Mouse (Mus musculus) cerebellum, adult 18-20 months (tissue): Measurements from ENCODE around the gene Slco2b1.

Experiments
- DNase-seq, 2 experiments: peaks; one replicate each; pipeline ENCODE4 v3.0.0; 2021

Gene Slco2b1

GRCm38 (mm10) chr7:99648623-99649022 is 62.5 kb downstream of the Slco2b1 start:
- DNase-seq, result peak; percentile 54 to 65

DNA sequence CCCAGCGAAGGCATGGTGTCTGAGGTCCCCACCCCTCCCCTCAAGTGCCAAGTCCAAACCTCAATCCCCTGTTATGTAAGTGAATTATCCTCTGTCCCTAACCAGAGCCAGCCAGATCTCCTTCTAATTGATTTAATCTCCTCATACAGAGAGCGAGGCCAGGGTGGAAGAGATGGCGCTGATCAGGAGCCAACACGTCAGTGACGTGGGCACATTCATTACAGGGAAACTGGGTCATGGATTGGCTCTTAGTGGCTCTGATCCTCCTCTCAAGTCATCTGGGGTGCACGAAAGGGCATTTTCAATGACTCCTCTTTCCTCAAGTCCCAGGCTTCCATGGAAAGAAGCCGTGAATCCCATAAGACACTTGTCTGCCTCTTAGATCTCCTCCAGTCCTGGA is 66.4 kb downstream of the Slco2b1 start:
- DNase-seq, result no peak

DNA sequence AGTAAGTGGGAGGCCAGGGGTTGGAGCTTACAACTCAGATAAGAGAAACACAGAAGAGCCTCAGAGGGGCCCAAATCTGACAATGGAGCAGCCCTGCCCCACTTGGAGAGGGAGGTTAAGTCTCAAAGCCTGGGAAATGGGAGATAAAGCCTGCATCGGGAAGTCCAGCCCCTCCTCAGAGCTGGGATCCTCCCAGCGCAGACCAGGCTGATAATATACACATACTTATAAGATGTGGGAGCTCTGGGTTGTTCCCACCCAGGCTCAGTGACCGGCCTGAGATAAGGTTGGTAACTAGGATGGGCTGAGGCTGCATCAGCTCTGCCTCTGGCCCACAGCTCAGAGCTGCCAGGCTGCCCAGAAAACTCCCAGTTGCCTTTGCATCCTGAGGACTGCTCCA is 69.1 kb downstream of the Slco2b1 start:
- no peak for DNase-seq

DNA sequence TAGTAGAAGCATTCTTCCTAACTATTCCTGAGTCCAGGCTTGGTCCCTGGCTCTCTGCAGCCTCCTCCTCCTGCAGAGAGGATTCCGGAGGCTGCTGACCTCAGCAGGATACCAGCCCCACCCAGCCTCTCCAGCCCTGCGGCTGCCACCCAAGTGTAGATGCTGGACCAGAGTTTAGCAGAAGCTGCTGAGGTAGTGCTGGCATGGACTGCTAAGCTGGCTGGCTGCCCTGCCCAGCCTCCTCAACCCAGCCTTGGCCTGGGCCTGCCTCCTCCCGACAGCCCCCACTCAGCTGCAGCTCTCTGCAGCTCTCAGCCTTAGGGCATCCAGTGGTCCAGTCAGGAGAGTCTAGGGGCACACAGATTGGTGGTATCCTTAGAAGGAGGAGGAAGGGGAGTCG is 69.9 kb downstream of the Slco2b1 start:
- no peak for DNase-seq

DNA sequence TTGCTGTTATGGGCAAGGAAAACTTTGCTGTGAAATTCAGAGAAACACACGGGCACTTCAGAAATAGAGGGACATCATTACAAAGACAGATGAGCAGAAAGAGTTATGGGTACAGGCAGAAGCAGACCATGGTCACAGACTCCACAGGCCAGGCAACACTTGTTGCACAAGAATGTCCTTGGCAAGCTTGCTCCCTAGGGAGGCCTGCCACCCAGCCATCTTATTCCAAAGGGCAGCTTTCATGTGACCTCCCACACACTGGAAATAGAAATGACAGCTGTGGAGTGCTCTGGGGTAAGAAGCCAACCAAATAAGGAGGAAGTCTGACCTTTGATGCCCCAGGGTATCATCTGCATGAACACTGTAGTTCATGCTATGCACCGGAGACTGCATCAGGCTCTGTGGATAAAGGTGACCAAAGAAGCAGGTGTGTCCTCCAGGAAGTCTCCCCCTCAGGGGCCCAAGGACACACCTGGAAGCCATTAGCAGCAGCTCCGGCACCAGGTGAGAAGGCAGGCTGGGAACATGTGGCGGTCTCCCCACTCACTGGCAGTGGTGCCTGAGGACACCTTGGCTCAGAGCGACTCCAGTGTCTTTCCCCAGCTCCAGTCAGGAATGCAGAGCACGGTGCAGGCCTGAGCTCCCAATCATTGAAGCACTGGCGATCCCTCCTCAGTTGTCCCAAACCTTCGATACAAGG is 77.0 kb downstream of the Slco2b1 start:
- no peak for DNase-seq

- DNase-seq, result no peak
Observed at GRCm38 (mm10) chr7:99632286-99632685, 78.9 kb downstream of the Slco2b1 start.

GRCm38 (mm10) chr7:99627366-99627765 is 83.8 kb downstream of the Slco2b1 start:
- no peak for DNase-seq

GRCm38 (mm10) chr7:99626376-99627270 is 84.5 kb downstream of the Slco2b1 start, which contains the start of gene Tpbgl:
Tpbgl (minus strand) TSS chr7:99627103.
- DNase-seq, result peak; percentile 17 to 26

DNA sequence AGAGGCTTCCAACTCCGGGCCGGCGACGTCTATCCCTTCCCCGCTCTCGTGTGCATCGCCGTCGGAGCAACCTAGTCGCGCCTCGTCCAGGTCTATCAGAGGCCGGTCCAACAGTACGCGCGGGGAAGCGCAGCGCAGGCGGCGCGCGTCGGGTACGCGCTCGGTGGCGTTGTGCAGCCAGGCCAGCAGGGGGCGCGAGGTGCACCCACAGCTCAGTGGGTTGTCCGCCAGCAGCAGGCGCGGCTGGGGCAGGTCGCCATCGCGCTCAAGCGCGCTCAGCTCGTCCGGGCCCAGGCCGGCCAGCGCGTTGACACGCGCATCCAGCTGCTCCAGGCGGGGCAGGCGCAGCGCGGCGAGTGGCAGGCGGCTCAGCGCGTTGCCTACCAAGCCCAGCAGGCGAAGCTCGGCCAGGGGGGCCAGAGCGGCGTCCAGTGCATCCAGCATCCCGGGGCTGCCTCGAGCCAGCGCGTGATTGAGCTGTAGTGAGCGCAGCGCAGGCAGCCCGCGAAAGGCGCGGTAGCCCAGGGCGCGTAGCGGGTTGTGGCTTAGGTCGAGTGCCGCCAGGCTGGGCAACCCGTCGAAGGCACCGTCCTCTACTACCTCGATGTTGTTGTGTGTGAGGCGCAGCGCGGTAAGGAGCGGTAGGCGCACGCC is 85.3 kb downstream of the Slco2b1 start:
- DNase-seq, result peak; percentile 72 to 80

DNA sequence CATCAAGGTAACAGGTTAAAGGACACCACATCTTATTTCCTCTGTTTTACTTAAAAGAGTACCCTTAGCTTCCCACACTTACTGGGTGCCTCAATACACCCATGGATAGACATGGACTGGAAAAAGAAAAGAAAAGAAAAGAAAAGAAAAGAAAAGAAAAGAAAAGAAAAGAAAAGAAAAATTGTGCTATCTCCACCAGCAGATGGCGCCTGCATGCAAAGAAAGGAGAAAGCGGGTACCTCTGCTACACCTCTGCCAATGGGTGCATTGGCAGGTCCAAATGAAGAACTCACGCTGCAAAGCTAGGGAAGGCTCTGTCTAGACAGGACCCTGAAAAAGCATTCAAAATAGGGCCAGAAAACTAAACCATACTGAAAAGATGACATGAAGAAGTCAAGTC is 92.3 kb downstream of the Slco2b1 start:
- DNase-seq, result peak; percentile 56 to 69

- no peak for DNase-seq
Observed at GRCm38 (mm10) chr7:99618264-99618663, 92.9 kb downstream of the Slco2b1 start.
